9 mouse cellular contexts compared by ENCODE assay signal in genomic region chr5:122548671-122549070, GRCm38 (mm10). TPM values are rescaled to one million over a fixed set of nuclear protein-coding genes. Genes with fewer than 3 reads are reported as not detected.
A peak's percentile ranks its signal among the peaks of the same experiment; 100 is the strongest.
DNase-seq lines count a peak whose midpoint lies in the region; ATAC-seq and TF ChIP-seq lines count a peak whose summit lies in the region.
"Had no signal": no experiment of that assay in that cellular context is flagged by ENCODE, and none has a peak within 500 bp of the region (broad histone marks: within the 10 kb centered on the region; RNA-seq: fewer than 3 reads in every experiment).

No protein-coding gene starts in this region.

- no peak for TF ChIP-seq POLR2A in cerebellum, adult 2 months (IDR thresholded peaks at IDR 0.05; ENCODE audit: borderline replicate concordance, insufficient read depth, low read length)

- no peak overlapping the region for H3K4me3 ChIP-seq in forebrain, embryonic 16.5 days (replicated peaks; ENCODE audit: low read length)
- H3K4me3 ChIP-seq in forebrain, embryonic 11.5 days (ENCODE audit: low read depth, low read length): no peak overlapping the region
- H3K4me3 ChIP-seq in cerebellum, adult 2 months (replicated peaks; ENCODE audit: insufficient read depth, low read depth, low read length): no peak overlapping the region
- H3K4me3 ChIP-seq in hindbrain, embryonic 13.5 days: no peak overlapping the region
- H3K4me3 ChIP-seq: midbrain, embryonic 12.5 days had no signal

- DNase-seq in forebrain, embryonic 11.5 days (ENCODE audit: low spot score): no peak
- peak; percentile 65 for DNase-seq in heart, adult 8-10 months (ENCODE audit: low spot score)
- peak; percentile 58 for DNase-seq in kidney, postnatal 10 days
- peak; percentile 46 for DNase-seq in retina, postnatal 1 day
- no peak for DNase-seq in cerebellum, adult 8-10 months
- DNase-seq in cerebellum, adult 2 months: no peak

- H3K27ac ChIP-seq in forebrain, embryonic 16.5 days (ENCODE audit: low read length): peak overlapping the region; percentile 21
- no peak overlapping the region for H3K27ac ChIP-seq in forebrain, embryonic 11.5 days (ENCODE audit: low read depth, low read length)
- H3K27ac ChIP-seq in cerebellum, adult 2 months (ENCODE audit: insufficient read depth, low read length): no peak overlapping the region
- H3K27ac ChIP-seq in hindbrain, embryonic 13.5 days: no peak overlapping the region
- H3K27ac ChIP-seq: midbrain, embryonic 12.5 days had no signal

- no peaks in the 10 kb centered on the region for H3K36me3 ChIP-seq in forebrain, embryonic 16.5 days (ENCODE audit: control insufficient read depth, insufficient read depth)
- no peaks in the 10 kb centered on the region for H3K36me3 ChIP-seq in forebrain, embryonic 11.5 days (ENCODE audit: control insufficient read depth, insufficient read depth, low read length)
- H3K36me3 ChIP-seq in hindbrain, embryonic 13.5 days: peaks cover 6% of the 10 kb centered on the region; the same call in 1 of the 2 replicates

- H3K4me1 ChIP-seq in forebrain, embryonic 16.5 days (replicated peaks; ENCODE audit: control insufficient read depth, insufficient read depth, low read length): peaks cover 4% of the 10 kb centered on the region; the same call in 1 of the 2 replicates
- H3K4me1 ChIP-seq in forebrain, embryonic 11.5 days (replicated peaks; ENCODE audit: control insufficient read depth, insufficient read depth, low read length): no peaks in the 10 kb centered on the region
- H3K4me1 ChIP-seq in cerebellum, adult 2 months (ENCODE audit: control insufficient read depth, insufficient read depth, low read length): peaks cover 12% of the 10 kb centered on the region
- peaks cover 4% of the 10 kb centered on the region; the same call in 1 of the 2 replicates for H3K4me1 ChIP-seq in hindbrain, embryonic 13.5 days (replicated peaks)
- H3K4me1 ChIP-seq: midbrain, embryonic 12.5 days had no signal

- no peak for TF ChIP-seq CTCF in cerebellum, adult 2 months (IDR thresholded peaks at IDR 0.05; ENCODE audit: borderline replicate concordance, insufficient read depth, low read depth, low read length)

- H3K4me2 ChIP-seq in forebrain, embryonic 16.5 days (ENCODE audit: low read length): no peak overlapping the region
- H3K4me2 ChIP-seq in forebrain, embryonic 11.5 days (ENCODE audit: low read depth, low read length, severe bottlenecking): no peak overlapping the region
- no peak overlapping the region for H3K4me2 ChIP-seq in hindbrain, embryonic 13.5 days
- H3K4me2 ChIP-seq: midbrain, embryonic 12.5 days had no signal

- H3K27me3 ChIP-seq in forebrain, embryonic 16.5 days (replicated peaks; ENCODE audit: control insufficient read depth, insufficient read depth, low read length): no peaks in the 10 kb centered on the region
- no peaks in the 10 kb centered on the region for H3K27me3 ChIP-seq in forebrain, embryonic 11.5 days (ENCODE audit: control insufficient read depth, insufficient read depth, low read length)
- H3K27me3 ChIP-seq in cerebellum, adult 2 months (ENCODE audit: control insufficient read depth, insufficient read depth, low read length): no peaks in the 10 kb centered on the region
- H3K27me3 ChIP-seq in hindbrain, embryonic 13.5 days: no peaks in the 10 kb centered on the region
- H3K27me3 ChIP-seq: midbrain, embryonic 12.5 days had no signal

- ATAC-seq in forebrain, embryonic 16.5 days: no peak
- ATAC-seq in forebrain, embryonic 11.5 days (replicated peaks; ENCODE audit: low FRiP score): no peak
- no peak for ATAC-seq in hindbrain, embryonic 13.5 days (ENCODE audit: low FRiP score)

- no peak overlapping the region for H3K9ac ChIP-seq in forebrain, embryonic 16.5 days (replicated peaks; ENCODE audit: low read depth, low read length)
- no peak overlapping the region for H3K9ac ChIP-seq in forebrain, embryonic 11.5 days (ENCODE audit: low read length)
- H3K9ac ChIP-seq in hindbrain, embryonic 13.5 days: no peak overlapping the region
- H3K9ac ChIP-seq: midbrain, embryonic 12.5 days had no signal

- no peaks in the 10 kb centered on the region for H3K9me3 ChIP-seq in forebrain, embryonic 16.5 days (ENCODE audit: control insufficient read depth, low read length)
- no peaks in the 10 kb centered on the region for H3K9me3 ChIP-seq in forebrain, embryonic 11.5 days (ENCODE audit: control insufficient read depth, low read length)
- no peaks in the 10 kb centered on the region for H3K9me3 ChIP-seq in hindbrain, embryonic 13.5 days
- H3K9me3 ChIP-seq: midbrain, embryonic 12.5 days had no signal

- 63% methylated on average over 6 of the region's 6 CpGs for WGBS in forebrain, embryonic 16.5 days
- WGBS in forebrain, embryonic 11.5 days: 83% methylated on average over 6 of the region's 6 CpGs
- WGBS in cerebellum, adult 2 months: 86% methylated on average over 6 of the region's 6 CpGs
- WGBS in hindbrain, embryonic 13.5 days: 82% methylated on average over 6 of the region's 6 CpGs

RNA-seq across cellular contexts. Expression of gene Atp2a2, which starts 46.6 kb away (rescaled TPM):
- polyA plus RNA-seq in forebrain, embryonic 16.5 days (2015; fragmentation: Nextera tagmentation; extraction: Ambion mirVana): 39.6 and 42.8 TPM in 2 replicates
- polyA plus RNA-seq in forebrain, embryonic 11.5 days (2014; fragmentation: Nextera tagmentation; extraction: Ambion mirVana): 58.7 and 60.6 TPM in 2 replicates
- total RNA-seq in heart, adult 8-10 months (2022): over 10,000 TPM; 11,934 to 13,904 (median 12,774) TPM
- polyA plus RNA-seq in cerebellum, adult 2 months (2012; rRNA removed): 422 and 482 TPM in 2 replicates
- 39.4 and 41.2 TPM in 2 replicates for polyA plus RNA-seq in hindbrain, embryonic 13.5 days (2015; fragmentation: Nextera tagmentation; extraction: Ambion mirVana)

Comparison
In these comparisons a context has a peak if more than half of its experiments do, and no peak if none do; other contexts are left out.
1. DNase-seq: peak in heart, adult 8-10 months (single experiment), kidney, postnatal 10 days (single experiment) and retina, postnatal 1 day (single experiment); none in forebrain, embryonic 11.5 days (single experiment), cerebellum, adult 8-10 months (single experiment) and cerebellum, adult 2 months (0 of 2).